Mouse (Mus musculus) 3T3-L1 (cell line): ENCODE measurements at regions not wholly inside any gene's neighbourhood (a gene's known extent, or its start where the extent isn't known, plus 50 kb on each side); places are given as distances from the start of the nearest gene placed in this dataset.

Experiments
- DNase-seq: peaks from one replicate; pipeline ENCODE4 v3.0.0-alpha.2; 2015; ENCODE audit warnings: low read depth, low spot score

DNA sequence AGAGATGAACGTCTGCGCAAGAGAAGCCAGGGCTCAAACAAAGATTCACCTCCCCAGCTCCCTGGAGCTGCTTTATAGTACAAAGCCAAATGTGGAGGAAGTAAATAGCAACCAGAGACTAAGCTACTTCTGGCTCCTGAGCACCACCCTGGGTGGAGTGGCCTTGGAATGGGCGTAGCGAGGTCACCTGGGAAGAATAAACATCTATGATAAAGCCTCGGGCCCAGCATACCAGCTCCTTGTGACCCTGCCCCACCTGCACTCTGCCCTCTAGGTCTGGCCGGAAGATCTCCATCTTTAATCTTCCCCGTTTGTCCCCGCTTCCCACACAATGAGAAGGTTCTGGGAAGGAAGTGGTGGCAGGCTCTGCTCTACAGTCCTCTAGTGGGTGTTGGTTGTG, 61.0 kb upstream of the Ptpn3 start:
- DNase-seq: no peak

- peak; percentile 91 for DNase-seq
These were observed 64.2 kb upstream of the Palm2 start for GRCm38 (mm10) chr4:57369736-57370373.

DNA sequence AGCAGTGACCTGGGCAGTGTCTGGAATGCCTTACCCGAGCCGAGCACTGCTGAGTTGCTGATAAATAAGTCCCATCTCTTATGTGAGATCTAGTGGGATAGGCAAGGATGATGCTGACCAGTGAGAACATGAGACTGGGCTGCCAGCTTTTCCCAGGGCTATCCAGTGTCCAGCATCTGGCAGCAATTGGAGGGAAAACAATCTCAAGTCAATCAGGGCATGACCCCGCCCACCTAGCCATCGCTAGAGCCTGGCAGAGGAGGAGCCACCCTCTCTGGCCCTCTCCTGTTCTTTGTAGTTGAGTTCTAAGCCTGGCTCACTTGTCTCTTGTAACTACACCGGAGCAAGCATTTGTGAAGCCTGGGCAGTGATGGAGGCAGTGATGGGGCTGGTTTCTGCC, 56.2 kb upstream of the Palm2 start:
- DNase-seq: peak; percentile 57

DNA sequence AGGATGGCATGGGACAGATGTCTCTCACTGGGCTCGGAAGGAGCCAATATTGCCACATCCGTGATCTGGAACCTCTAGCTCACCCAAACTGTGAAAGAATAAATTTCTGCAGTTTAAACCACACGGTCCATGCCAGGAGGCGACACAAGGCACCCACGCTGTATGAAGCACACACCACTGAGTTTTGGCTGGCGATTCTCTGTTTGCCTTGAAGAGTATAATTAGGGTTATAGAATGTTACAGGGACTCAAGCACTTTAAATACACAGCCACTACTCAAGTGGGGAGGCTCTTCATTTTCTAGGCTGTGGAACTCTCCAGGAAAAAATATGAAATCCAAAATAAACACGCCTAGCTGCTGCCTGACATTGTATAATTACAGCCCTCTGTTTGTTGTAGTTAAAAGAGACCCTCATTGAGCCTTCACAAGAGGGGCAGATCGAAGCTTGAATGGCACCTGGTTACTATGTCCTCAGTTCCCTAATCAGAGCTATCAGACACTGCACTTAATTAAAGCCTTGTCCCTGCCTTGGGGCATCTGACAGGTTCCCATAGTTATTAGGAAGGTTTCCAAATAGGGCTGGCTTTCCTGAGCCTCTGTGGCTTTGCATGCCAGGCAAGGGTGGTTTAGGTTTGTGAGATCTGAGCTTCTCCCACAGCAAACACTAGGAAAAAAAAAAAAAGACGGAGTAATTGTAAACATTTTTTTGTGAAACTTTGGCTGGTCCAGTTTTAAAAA, 53.8 kb upstream of the Palm2 start:
- DNase-seq: no peak

GRCm38 (mm10) chr4:57381306-57381705, 52.7 kb upstream of the Palm2 start:
- DNase-seq: no peak
